Mouse (Mus musculus): ENCODE data around the gene Tmem82. TPM values are rescaled to one million over a fixed set of nuclear protein-coding genes. Genes with fewer than 3 reads are reported as not detected.

Tmem82 gene
- polyA plus RNA-seq, 1 experiment: 3.4 TPM

GRCm38 (mm10) chr4:141645988-141646387 is 27.6 kb upstream of the Tmem82 start:
- Histone ChIP-seq H3K4me3 (ENCODE audit: low read depth, low read length) (no peak overlapping the region), H3K4me1 (ENCODE audit: control insufficient read depth, insufficient read depth, low read length) (no peaks in the 10 kb centered on the region), H3K27me3 (ENCODE audit: control insufficient read depth, insufficient read depth, low read length, poor library complexity, severe bottlenecking) (no peaks in the 10 kb centered on the region), H3K36me3 (ENCODE audit: control insufficient read depth, insufficient read depth, low read length, poor library complexity, severe bottlenecking) (no peaks in the 10 kb centered on the region), H3K9ac (ENCODE audit: low read depth, poor library complexity, severe bottlenecking) (no peak overlapping the region), H3K27ac (ENCODE audit: insufficient read depth, low read length) (no peak overlapping the region), H3K9me3 (replicated peaks; ENCODE audit: control insufficient read depth, insufficient read depth, low read length, poor library complexity, severe bottlenecking) (no peaks in the 10 kb centered on the region)
- no peak for TF ChIP-seq EP300 (IDR thresholded peaks at IDR 0.05; ENCODE audit: insufficient read depth, low read depth, low read length)
- TF ChIP-seq POLR2A (IDR thresholded peaks at IDR 0.05; ENCODE audit: insufficient read depth, low read length): no peak
- TF ChIP-seq CTCF (IDR thresholded peaks at IDR 0.05; ENCODE audit: low read depth, low read length): no peak

GRCm38 (mm10) chr4:141643118-141643855 is 24.9 kb upstream of the Tmem82 start:
- Histone ChIP-seq H3K27me3 (ENCODE audit: control insufficient read depth, insufficient read depth, low read length, poor library complexity, severe bottlenecking) (no peaks in the 10 kb centered on the region), H3K27ac (ENCODE audit: insufficient read depth, low read length) (no peak overlapping the region), H3K9me3 (replicated peaks; ENCODE audit: control insufficient read depth, insufficient read depth, low read length, poor library complexity, severe bottlenecking) (no peaks in the 10 kb centered on the region), H3K4me1 (ENCODE audit: control insufficient read depth, insufficient read depth, low read length) (no peaks in the 10 kb centered on the region), H3K36me3 (ENCODE audit: control insufficient read depth, insufficient read depth, low read length, poor library complexity, severe bottlenecking) (no peaks in the 10 kb centered on the region), H3K9ac (ENCODE audit: low read depth, poor library complexity, severe bottlenecking) (no peak overlapping the region), H3K4me3 (ENCODE audit: low read depth, low read length) (no peak overlapping the region)
- TF ChIP-seq CTCF (IDR thresholded peaks at IDR 0.05; ENCODE audit: low read depth, low read length): no peak
- no peak for TF ChIP-seq EP300 (IDR thresholded peaks at IDR 0.05; ENCODE audit: insufficient read depth, low read depth, low read length)
- no peak for TF ChIP-seq POLR2A (IDR thresholded peaks at IDR 0.05; ENCODE audit: insufficient read depth, low read length)

- Histone ChIP-seq H3K27me3 (ENCODE audit: control insufficient read depth, insufficient read depth, low read length, poor library complexity, severe bottlenecking) (no peaks in the 10 kb centered on the region), H3K9me3 (replicated peaks; ENCODE audit: control insufficient read depth, insufficient read depth, low read length, poor library complexity, severe bottlenecking) (no peaks in the 10 kb centered on the region), H3K9ac (ENCODE audit: low read depth, poor library complexity, severe bottlenecking) (no peak overlapping the region), H3K4me3 (ENCODE audit: low read depth, low read length) (0 out of 2 replicates have a peak overlapping the region, but pooled peaks have one; percentile 2), H3K4me1 (ENCODE audit: control insufficient read depth, insufficient read depth, low read length) (no peaks in the 10 kb centered on the region), H3K36me3 (ENCODE audit: control insufficient read depth, insufficient read depth, low read length, poor library complexity, severe bottlenecking) (no peaks in the 10 kb centered on the region), H3K27ac (ENCODE audit: insufficient read depth, low read length) (no peak overlapping the region)
- no peak for TF ChIP-seq CTCF (IDR thresholded peaks at IDR 0.05; ENCODE audit: low read depth, low read length)
- no peak for TF ChIP-seq EP300 (IDR thresholded peaks at IDR 0.05; ENCODE audit: insufficient read depth, low read depth, low read length)
- no peak for TF ChIP-seq POLR2A (IDR thresholded peaks at IDR 0.05; ENCODE audit: insufficient read depth, low read length)
Observed at GRCm38 (mm10) chr4:141641961-141642811, 23.8 kb upstream of the Tmem82 start.

GRCm38 (mm10) chr4:141641353-141641771 is 22.9 kb upstream of the Tmem82 start:
- H3K4me1 ChIP-seq (ENCODE audit: control insufficient read depth, insufficient read depth, low read length): no peaks in the 10 kb centered on the region
- no peak overlapping the region for H3K27ac ChIP-seq (ENCODE audit: insufficient read depth, low read length)
- TF ChIP-seq POLR2A (IDR thresholded peaks at IDR 0.05; ENCODE audit: insufficient read depth, low read length) (no peak), CTCF (IDR thresholded peaks at IDR 0.05; ENCODE audit: low read depth, low read length) (no peak), EP300 (IDR thresholded peaks at IDR 0.05; ENCODE audit: insufficient read depth, low read depth, low read length) (no peak)
- no peaks in the 10 kb centered on the region for H3K36me3 ChIP-seq (ENCODE audit: control insufficient read depth, insufficient read depth, low read length, poor library complexity, severe bottlenecking)
- H3K27me3 ChIP-seq (ENCODE audit: control insufficient read depth, insufficient read depth, low read length, poor library complexity, severe bottlenecking): no peaks in the 10 kb centered on the region
- H3K9me3 ChIP-seq (replicated peaks; ENCODE audit: control insufficient read depth, insufficient read depth, low read length, poor library complexity, severe bottlenecking): no peaks in the 10 kb centered on the region
- H3K4me3 ChIP-seq (ENCODE audit: low read depth, low read length): no peak overlapping the region
- no peak overlapping the region for H3K9ac ChIP-seq (ENCODE audit: low read depth, poor library complexity, severe bottlenecking)

DNA sequence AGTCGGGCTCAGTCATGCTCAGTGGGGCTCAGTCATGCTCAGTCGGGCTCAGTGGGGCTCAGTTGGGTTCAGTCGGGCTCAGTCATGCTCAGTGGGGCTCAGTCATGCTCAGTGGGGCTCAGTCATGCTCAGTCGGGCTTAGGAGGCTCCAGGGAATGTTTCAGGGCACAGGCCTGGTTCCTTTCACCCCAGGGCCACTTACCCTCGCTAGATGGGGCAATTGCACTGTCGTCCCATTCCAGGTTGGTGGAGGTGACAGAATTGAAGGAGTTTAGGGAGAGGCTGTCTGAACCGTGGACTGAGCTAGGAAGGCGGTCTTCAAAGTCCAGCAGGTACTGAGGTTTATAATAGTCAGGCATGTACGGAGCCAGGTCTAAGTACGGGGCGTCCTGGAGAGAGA is 21.0 kb upstream of the Tmem82 start:
- Histone ChIP-seq H3K9me3 (replicated peaks; ENCODE audit: control insufficient read depth, insufficient read depth, low read length, poor library complexity, severe bottlenecking) (no peaks in the 10 kb centered on the region), H3K27ac (ENCODE audit: insufficient read depth, low read length) (no peak overlapping the region), H3K4me1 (ENCODE audit: control insufficient read depth, insufficient read depth, low read length) (no peaks in the 10 kb centered on the region), H3K9ac (ENCODE audit: low read depth, poor library complexity, severe bottlenecking) (no peak overlapping the region), H3K27me3 (ENCODE audit: control insufficient read depth, insufficient read depth, low read length, poor library complexity, severe bottlenecking) (no peaks in the 10 kb centered on the region), H3K36me3 (ENCODE audit: control insufficient read depth, insufficient read depth, low read length, poor library complexity, severe bottlenecking) (no peaks in the 10 kb centered on the region), H3K4me3 (ENCODE audit: low read depth, low read length) (no peak overlapping the region)
- TF ChIP-seq EP300 (IDR thresholded peaks at IDR 0.05; ENCODE audit: insufficient read depth, low read depth, low read length) (no peak), POLR2A (IDR thresholded peaks at IDR 0.05; ENCODE audit: insufficient read depth, low read length) (no peak), CTCF (IDR thresholded peaks at IDR 0.05; ENCODE audit: low read depth, low read length) (peak; percentile 5)

DNA sequence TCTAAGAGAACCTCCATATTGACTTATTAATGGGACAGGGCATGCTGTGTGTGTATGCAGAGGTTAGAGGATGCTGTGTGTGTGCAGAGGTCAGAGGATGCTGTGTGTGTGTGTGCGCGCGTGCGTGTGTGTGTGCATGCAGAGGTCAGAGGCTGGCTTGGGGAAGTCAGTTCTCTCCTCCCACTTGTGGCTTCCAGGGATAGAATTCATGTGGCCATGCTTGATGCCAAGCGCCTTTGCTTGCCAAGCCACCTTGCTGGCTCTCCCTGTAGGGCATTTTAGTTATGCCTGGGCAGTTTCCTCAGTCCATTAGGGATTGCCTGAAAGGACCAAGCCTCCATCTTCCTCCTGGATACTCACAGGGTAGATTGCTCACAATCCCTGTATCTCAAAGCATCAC is 18.3 kb upstream of the Tmem82 start:
- H3K9ac ChIP-seq (ENCODE audit: low read depth, poor library complexity, severe bottlenecking): no peak overlapping the region
- no peak overlapping the region for H3K27ac ChIP-seq (ENCODE audit: insufficient read depth, low read length)
- no peak for TF ChIP-seq POLR2A (IDR thresholded peaks at IDR 0.05; ENCODE audit: insufficient read depth, low read length)
- no peak for TF ChIP-seq EP300 (IDR thresholded peaks at IDR 0.05; ENCODE audit: insufficient read depth, low read depth, low read length)
- TF ChIP-seq CTCF (IDR thresholded peaks at IDR 0.05; ENCODE audit: low read depth, low read length): no peak
- no peaks in the 10 kb centered on the region for H3K27me3 ChIP-seq (ENCODE audit: control insufficient read depth, insufficient read depth, low read length, poor library complexity, severe bottlenecking)
- H3K4me3 ChIP-seq (ENCODE audit: low read depth, low read length): no peak overlapping the region
- no peaks in the 10 kb centered on the region for H3K9me3 ChIP-seq (replicated peaks; ENCODE audit: control insufficient read depth, insufficient read depth, low read length, poor library complexity, severe bottlenecking)
- H3K4me1 ChIP-seq (ENCODE audit: control insufficient read depth, insufficient read depth, low read length): no peaks in the 10 kb centered on the region
- no peaks in the 10 kb centered on the region for H3K36me3 ChIP-seq (ENCODE audit: control insufficient read depth, insufficient read depth, low read length, poor library complexity, severe bottlenecking)

Measured in ES-Bruce4 (cell line).